Mouse (Mus musculus) heart, postnatal 0 days (tissue): ENCODE measurements around the gene Pced1a.

Experiments
- CTCF ChIP-seq: IDR thresholded peaks from 2 replicates; pipeline ENCODE4 v1.5.1; 2016; ENCODE audit warnings: antibody characterized with exemption, control low read depth, low read depth
- EP300 ChIP-seq: IDR thresholded peaks from 2 replicates; pipeline ENCODE4 v1.6.1; 2016; ENCODE audit warnings: antibody characterized with exemption, low read depth

- TF ChIP-seq EP300, result no peak
- TF ChIP-seq CTCF, result no peak
Measured at GRCm38 (mm10) chr2:130442162-130442561, 17.7 kb upstream of the Pced1a start.
